Mouse (Mus musculus) lung, postnatal 0 days (tissue): ENCODE data around the gene D630003M21Rik.

Experiments
- CTCF ChIP-seq: IDR thresholded peaks from 2 replicates; pipeline ENCODE4 v1.5.1; 2016; ENCODE audit warnings: antibody characterized with exemption, mild to moderate bottlenecking
- EP300 ChIP-seq: IDR thresholded peaks from 2 replicates; pipeline ENCODE4 v1.6.1; 2016; ENCODE audit warnings: antibody characterized with exemption, mild to moderate bottlenecking, control low read depth

GRCm38 (mm10) chr2:158241126-158241738 lies 12.2 kb upstream of the D630003M21Rik start:
- no peak for TF ChIP-seq CTCF
- no peak for TF ChIP-seq EP300
